Mouse (Mus musculus) 3134 (cell line): ENCODE data around the gene Gpr171.
A peak's percentile ranks its signal among the peaks of the same experiment; 100 is the strongest.

Experiments
- DNase-seq: peaks from one replicate; pipeline ENCODE4 v3.0.0-alpha.2; 2011; ENCODE audit warnings: low spot score; ENCODE audit not compliant: insufficient read length; ENCODE audit errors: extremely low read depth

The Gpr171 gene

GRCm38 (mm10) chr3:59059022-59059541 lies 42.5 kb downstream of the Gpr171 start:
- peak; percentile 21 for DNase-seq

DNA sequence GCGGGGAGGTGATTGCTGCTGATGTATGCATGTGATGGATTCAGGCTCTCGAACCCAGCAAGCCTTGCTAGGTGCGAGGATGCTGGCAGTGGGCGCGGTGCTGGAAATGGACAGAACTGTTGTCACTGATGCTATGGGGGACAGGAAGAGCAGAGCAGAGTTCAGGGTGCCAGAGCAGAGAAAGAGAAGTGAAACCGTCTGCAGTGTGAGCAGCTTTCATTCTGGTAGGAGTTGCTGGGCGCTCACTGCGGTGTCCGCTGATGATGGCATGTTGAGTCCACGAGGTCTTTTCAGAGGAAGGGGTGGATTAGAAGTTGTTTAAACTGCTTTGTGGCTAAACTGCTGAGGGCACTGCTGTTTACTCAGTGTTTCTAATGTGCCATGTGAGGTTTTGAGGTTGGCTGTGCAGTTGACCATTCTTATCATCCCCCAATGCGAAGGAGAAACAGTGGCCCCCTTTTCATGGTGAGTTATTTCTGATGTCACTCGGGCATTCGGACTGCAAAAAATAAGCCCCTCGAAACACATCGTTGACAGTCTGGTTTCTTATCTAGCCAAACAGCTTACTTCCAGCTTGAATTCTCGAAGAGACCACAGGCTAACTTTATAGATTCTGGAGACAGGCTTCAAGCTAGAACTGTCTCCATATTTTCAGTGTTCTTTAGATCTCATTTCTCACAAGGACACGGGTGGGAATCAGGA lies 46.6 kb downstream of the Gpr171 start:
- no peak for DNase-seq
